Mouse (Mus musculus) bone marrow, adult 2 months (tissue): ENCODE measurements around the gene Ms4a3.

Experiments
- CTCF ChIP-seq: fragments of 200-500 bp; IDR thresholded peaks from 2 replicates; pipeline ENCODE4 v1.5.1; 2011; ENCODE audit warnings: low read length, control low read depth; ENCODE audit not compliant: control insufficient read depth, insufficient read depth
- POLR2A ChIP-seq: fragments of 200-500 bp; IDR thresholded peaks from 2 replicates; pipeline ENCODE4 v1.6.1; 2011; ENCODE audit warnings: low read depth, mild to moderate bottlenecking, control low read depth, low read length, borderline replicate concordance; ENCODE audit not compliant: control insufficient read depth

DNA sequence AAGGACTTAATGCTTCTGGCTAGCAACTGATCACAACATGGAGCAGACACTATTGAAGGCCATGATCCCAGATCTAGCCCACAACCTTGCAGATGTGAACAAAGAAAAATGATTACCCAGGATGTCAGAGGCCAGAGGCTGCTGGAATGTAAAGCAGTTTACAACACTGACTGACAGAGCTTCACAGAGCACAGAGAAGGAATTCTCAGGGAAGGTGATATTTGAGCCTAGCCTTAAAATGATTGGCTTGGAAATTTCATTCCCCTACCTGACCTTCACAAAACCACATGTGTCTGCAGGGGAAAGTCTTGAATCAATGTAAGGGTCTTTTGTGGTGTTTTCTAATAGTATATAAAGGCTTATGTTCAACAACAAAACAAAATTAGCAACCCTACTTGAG, 15.9 kb downstream of the Ms4a3 start:
- TF ChIP-seq CTCF (no peak), POLR2A (no peak)
